Mouse (Mus musculus) NIH3T3 (cell line): Measurements from ENCODE around the gene Cox7a1.
"Not testable (repeated sequence)": the region's sequence is repeated elsewhere in the genome, so short reads cannot be mapped to it uniquely, and the experiment has no call there.

Experiments
- DNase-seq: peaks from one replicate; pipeline ENCODE4 v3.0.0-alpha.2; 2012; ENCODE audit warnings: low read depth

Cox7a1 gene

GRCm38 (mm10) chr7:30193013-30193412 lies 9.1 kb downstream of the Cox7a1 start:
- no peak for DNase-seq

- DNase-seq: peak; percentile 80
Measured at GRCm38 (mm10) chr7:30193581-30194100, 9.7 kb downstream of the Cox7a1 start.

- peak; percentile 66 for DNase-seq
Measured at GRCm38 (mm10) chr7:30194101-30194831, 10.3 kb downstream of the Cox7a1 start.

- DNase-seq: peak; percentile 99
Measured at GRCm38 (mm10) chr7:30194884-30195283, 10.9 kb downstream of the Cox7a1 start.

GRCm38 (mm10) chr7:30195461-30195860 lies 11.5 kb downstream of the Cox7a1 start:
- peak; percentile 54 for DNase-seq

GRCm38 (mm10) chr7:30196171-30196570 lies 12.2 kb downstream of the Cox7a1 start:
- DNase-seq: peak; percentile 67

GRCm38 (mm10) chr7:30197592-30198129 lies 13.7 kb downstream of the Cox7a1 start:
- no peak for DNase-seq

GRCm38 (mm10) chr7:30198481-30198971 lies 14.6 kb downstream of the Cox7a1 start, which contains the start of gene Capns1:
Capns1 (minus strand) TSS chr7:30198811.
- peak; percentile 92 for DNase-seq

GRCm38 (mm10) chr7:30199498-30200139 lies 15.7 kb downstream of the Cox7a1 start:
- no peak for DNase-seq

GRCm38 (mm10) chr7:30200200-30200599 lies 16.3 kb downstream of the Cox7a1 start:
- DNase-seq: no peak

GRCm38 (mm10) chr7:30200661-30201060 lies 16.7 kb downstream of the Cox7a1 start:
- DNase-seq: not testable (repeated sequence)

- DNase-seq: peak; percentile 65
Measured at GRCm38 (mm10) chr7:30202895-30203690, 19.1 kb downstream of the Cox7a1 start.

- no peak for DNase-seq
Measured at GRCm38 (mm10) chr7:30204380-30204779, 20.4 kb downstream of the Cox7a1 start.

- DNase-seq: peak; percentile 86
Measured at GRCm38 (mm10) chr7:30205383-30205782, 21.4 kb downstream of the Cox7a1 start.

- not testable (repeated sequence) for DNase-seq
Measured at GRCm38 (mm10) chr7:30206364-30206763, 22.4 kb downstream of the Cox7a1 start.

GRCm38 (mm10) chr7:30211025-30211424 lies 27.1 kb downstream of the Cox7a1 start:
- DNase-seq: no peak

GRCm38 (mm10) chr7:30213881-30214280 lies 29.9 kb downstream of the Cox7a1 start:
- DNase-seq: no peak

GRCm38 (mm10) chr7:30215875-30216274 lies 31.9 kb downstream of the Cox7a1 start:
- no peak for DNase-seq

GRCm38 (mm10) chr7:30216723-30217151 lies 32.8 kb downstream of the Cox7a1 start:
- DNase-seq: peak; percentile 95

- DNase-seq: no peak
Measured at GRCm38 (mm10) chr7:30217277-30217676, 33.3 kb downstream of the Cox7a1 start.

- no peak for DNase-seq
Measured at GRCm38 (mm10) chr7:30219293-30220007, 35.5 kb downstream of the Cox7a1 start.
